Mouse (Mus musculus) limb, embryonic 12.5 days (tissue): ENCODE measurements around the gene Dcdc2b. TPM values are rescaled to one million over a fixed set of nuclear protein-coding genes. Genes with fewer than 3 reads are reported as not detected.
A peak's percentile ranks its signal among the peaks of the same experiment; 100 is the strongest.

Source experiments
- ATAC-seq: fragments of 200-750 bp; cut with Nextera tagmentation; 2 replicates; pipeline ENCODE4 v1.8.0; 2017; ENCODE audit warnings: low read depth, moderate TSS enrichment; ENCODE audit not compliant: insufficient number of reproducible peaks, insufficient read depth, low FRiP score, low TSS enrichment
- H3K27ac ChIP-seq: fragments of 300-500 bp; sonication (generic); 2 replicates; pipeline ENCODE4 v1.5.1; 2016; ENCODE audit warnings: mild to moderate bottlenecking, moderate library complexity
- H3K27me3 ChIP-seq: fragments of 300-500 bp; sonication (generic); 2 replicates; pipeline ENCODE4 v1.6.1; 2016; ENCODE audit warnings: mild to moderate bottlenecking, moderate library complexity
- H3K36me3 ChIP-seq: fragments of 300-500 bp; sonication (generic); 2 replicates; pipeline ENCODE4 v1.6.1; 2016; ENCODE audit warnings: mild to moderate bottlenecking, moderate library complexity
- H3K4me1 ChIP-seq: fragments of 300-500 bp; sonication (generic); replicated peaks from 2 replicates; pipeline ENCODE4 v1.6.1; 2016
- H3K4me2 ChIP-seq: fragments of 300-500 bp; sonication (generic); 2 replicates; pipeline ENCODE4 v1.6.1; 2016; ENCODE audit warnings: mild to moderate bottlenecking, moderate library complexity
- H3K4me3 ChIP-seq: fragments of 300-500 bp; sonication (generic); replicated peaks from 2 replicates; pipeline ENCODE4 v1.5.1; 2016; ENCODE audit warnings: mild to moderate bottlenecking
- H3K9ac ChIP-seq: fragments of 300-500 bp; sonication (generic); replicated peaks from 2 replicates; pipeline ENCODE4 v1.6.1; 2016; ENCODE audit warnings: mild to moderate bottlenecking, moderate library complexity
- H3K9me3 ChIP-seq: fragments of 300-500 bp; sonication (generic); 2 replicates; pipeline ENCODE4 v1.6.1; 2016; ENCODE audit warnings: mild to moderate bottlenecking, moderate library complexity
- WGBS: fragments of 180-500 bp; shearing (Covaris S2); methylation state at CpG from one replicate; pipeline ENCODE4 v1.1.7; 2016; 5-methylcytosine and 5-hydroxymethylcytosine counted together
- polyA plus RNA-seq: library from polyadenylated mRNA; unstranded; fragments of >200 nt; fragmentation: Nextera tagmentation; extraction: Ambion mirVana; gene quantifications from 2 replicates; pipeline ENCODE4 v1.2.1, GENCODE M21; 2016

Dcdc2b gene
- polyA plus RNA-seq, 1 experiment from 2014 or later, result 2.7 TPM

DNA sequence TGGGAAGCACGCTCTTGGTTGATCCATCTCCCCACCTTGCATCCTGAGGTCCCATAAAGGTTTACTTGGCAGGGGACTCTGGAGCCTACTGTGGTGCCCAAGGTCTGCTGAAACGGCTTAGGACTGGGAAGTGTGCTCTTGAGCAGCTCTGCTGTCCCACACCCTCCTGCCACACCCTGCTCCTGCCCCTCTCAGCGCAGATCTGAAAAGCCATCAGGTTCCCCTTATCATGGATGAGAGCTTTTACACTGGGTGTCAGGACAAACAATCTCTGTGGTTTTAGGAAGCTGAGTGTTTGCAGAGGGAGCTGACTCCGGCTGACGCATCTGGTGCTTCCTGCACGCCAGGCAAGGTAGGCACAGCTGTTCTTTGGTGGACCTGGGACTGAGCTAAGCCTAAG lies 19.8 kb upstream of the Dcdc2b start:
- Histone ChIP-seq H3K4me2 (no peak overlapping the region), H3K4me1 (peaks cover 9% of the 10 kb centered on the region), H3K27me3 (no peaks in the 10 kb centered on the region), H3K36me3 (peaks cover 98% of the 10 kb centered on the region), H3K27ac (no peak overlapping the region), H3K9me3 (no peaks in the 10 kb centered on the region), H3K9ac (no peak overlapping the region), H3K4me3 (no peak overlapping the region)
- WGBS, result 97% methylated on average over 6 of the region's 6 CpGs
- ATAC-seq, result no peak

DNA sequence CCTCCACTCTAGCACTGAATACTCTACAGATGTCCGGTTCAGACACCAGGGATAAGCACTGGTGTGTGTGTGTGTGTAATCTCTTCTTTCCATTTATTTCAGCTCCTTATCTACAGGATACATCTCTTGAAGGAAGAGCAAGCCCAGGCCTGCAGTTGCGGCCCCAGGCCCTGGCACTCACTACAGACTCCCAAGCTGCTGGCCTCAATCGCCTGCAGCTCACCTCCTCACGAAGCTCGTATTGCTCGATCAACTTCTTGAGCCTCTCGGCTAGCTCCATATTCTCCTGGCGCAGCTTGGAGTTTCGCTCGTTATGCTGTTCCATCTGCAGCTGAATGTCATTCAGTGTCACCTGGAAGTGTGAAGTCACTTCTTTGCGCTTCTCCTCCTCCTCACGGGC lies 17.8 kb upstream of the Dcdc2b start:
- ATAC-seq, result no peak
- no peak overlapping the region for H3K27ac ChIP-seq
- no peaks in the 10 kb centered on the region for H3K27me3 ChIP-seq
- peaks cover 100% of the 10 kb centered on the region for H3K36me3 ChIP-seq
- WGBS, result 89% methylated on average over 12 of the region's 12 CpGs
- no peak overlapping the region for H3K4me3 ChIP-seq
- no peak overlapping the region for H3K4me2 ChIP-seq
- H3K9me3 ChIP-seq, result no peaks in the 10 kb centered on the region
- H3K9ac ChIP-seq, result no peak overlapping the region
- H3K4me1 ChIP-seq, result no peaks in the 10 kb centered on the region

DNA sequence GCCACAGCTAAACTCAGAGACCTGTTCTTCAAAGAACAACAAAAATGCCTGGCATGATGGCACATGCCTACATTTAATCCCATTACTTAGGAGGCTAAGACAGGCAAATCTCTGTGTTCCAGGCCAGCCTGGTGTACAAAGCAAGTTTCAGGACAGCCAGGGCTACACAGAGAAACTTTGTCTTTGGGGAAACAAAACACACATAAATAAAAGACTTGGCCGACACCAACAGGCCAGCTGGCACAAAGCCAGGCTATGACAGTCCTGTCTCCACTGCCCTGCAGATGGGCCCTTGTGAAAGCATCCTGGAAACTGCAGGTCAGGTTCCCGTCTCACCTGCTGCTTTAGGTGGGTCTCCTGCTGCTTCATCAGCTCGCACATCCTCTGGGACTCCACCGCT lies 16.9 kb upstream of the Dcdc2b start:
- Histone ChIP-seq H3K4me1 (no peaks in the 10 kb centered on the region; the same call in 1 of the 2 replicates), H3K27ac (no peak overlapping the region), H3K9ac (no peak overlapping the region), H3K9me3 (no peaks in the 10 kb centered on the region), H3K4me3 (no peak overlapping the region), H3K4me2 (no peak overlapping the region), H3K36me3 (peaks cover 100% of the 10 kb centered on the region), H3K27me3 (no peaks in the 10 kb centered on the region)
- 86% methylated on average over 4 of the region's 4 CpGs for WGBS
- no peak for ATAC-seq

GRCm38 (mm10) chr4:129626035-129626434 lies 12.0 kb upstream of the Dcdc2b start:
- Histone ChIP-seq H3K9me3 (no peaks in the 10 kb centered on the region), H3K9ac (no peak overlapping the region), H3K4me3 (no peak overlapping the region), H3K4me1 (peaks cover 32% of the 10 kb centered on the region), H3K36me3 (peaks cover 57% of the 10 kb centered on the region), H3K27me3 (no peaks in the 10 kb centered on the region), H3K27ac (no peak overlapping the region; the same call in 1 of the 2 replicates), H3K4me2 (no peak overlapping the region)
- WGBS, result 75% methylated on average over 6 of the region's 6 CpGs
- no peak for ATAC-seq

DNA sequence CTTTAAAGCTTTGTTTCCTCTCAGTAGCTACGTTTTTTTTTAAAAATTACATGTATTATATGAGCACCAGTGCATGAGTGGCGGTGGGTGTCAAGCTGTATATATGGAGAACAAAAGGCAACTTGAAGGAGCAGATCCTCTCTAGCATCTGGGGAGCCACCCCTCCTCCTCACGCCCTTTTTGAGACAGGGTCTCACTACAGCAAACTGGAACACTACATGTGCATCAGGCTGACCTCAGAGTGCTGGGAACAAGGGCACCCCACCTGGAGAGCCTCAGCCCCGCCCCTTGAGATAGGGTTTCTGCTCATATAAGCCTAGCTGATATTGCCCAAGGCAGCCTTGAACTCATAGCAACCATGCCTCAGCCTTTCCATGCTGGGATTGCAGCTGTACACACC lies 11.4 kb upstream of the Dcdc2b start:
- peak overlapping the region; percentile 70 for H3K4me2 ChIP-seq

GRCm38 (mm10) chr4:129625029-129625370 lies 10.9 kb upstream of the Dcdc2b start:
- Histone ChIP-seq H3K4me1 (peaks cover 32% of the 10 kb centered on the region), H3K27ac (peak overlapping the region; percentile 91), H3K27me3 (no peaks in the 10 kb centered on the region), H3K4me2 (peak overlapping the region; percentile 70), H3K36me3 (peaks cover 52% of the 10 kb centered on the region), H3K4me3 (peak overlapping the region; percentile 63), H3K9ac (peak overlapping the region; percentile 73), H3K9me3 (no peaks in the 10 kb centered on the region)
- WGBS, result 2% methylated on average over 6 of the region's 6 CpGs
- no peak; the same call in 1 of the 2 replicates for ATAC-seq

More for the DNA sequence above, 11.4 kb upstream of the Dcdc2b start:
- H3K27me3 ChIP-seq, result no peaks in the 10 kb centered on the region
- peaks cover 57% of the 10 kb centered on the region for H3K36me3 ChIP-seq
- no peaks in the 10 kb centered on the region for H3K9me3 ChIP-seq
- WGBS, result 48% methylated on average over 4 of the region's 4 CpGs
- H3K27ac ChIP-seq, result peak overlapping the region; percentile 91; the same call in 1 of the 2 replicates
- no peak for ATAC-seq
- peaks cover 32% of the 10 kb centered on the region for H3K4me1 ChIP-seq
- no peak overlapping the region for H3K9ac ChIP-seq
- no peak overlapping the region for H3K4me3 ChIP-seq

DNA sequence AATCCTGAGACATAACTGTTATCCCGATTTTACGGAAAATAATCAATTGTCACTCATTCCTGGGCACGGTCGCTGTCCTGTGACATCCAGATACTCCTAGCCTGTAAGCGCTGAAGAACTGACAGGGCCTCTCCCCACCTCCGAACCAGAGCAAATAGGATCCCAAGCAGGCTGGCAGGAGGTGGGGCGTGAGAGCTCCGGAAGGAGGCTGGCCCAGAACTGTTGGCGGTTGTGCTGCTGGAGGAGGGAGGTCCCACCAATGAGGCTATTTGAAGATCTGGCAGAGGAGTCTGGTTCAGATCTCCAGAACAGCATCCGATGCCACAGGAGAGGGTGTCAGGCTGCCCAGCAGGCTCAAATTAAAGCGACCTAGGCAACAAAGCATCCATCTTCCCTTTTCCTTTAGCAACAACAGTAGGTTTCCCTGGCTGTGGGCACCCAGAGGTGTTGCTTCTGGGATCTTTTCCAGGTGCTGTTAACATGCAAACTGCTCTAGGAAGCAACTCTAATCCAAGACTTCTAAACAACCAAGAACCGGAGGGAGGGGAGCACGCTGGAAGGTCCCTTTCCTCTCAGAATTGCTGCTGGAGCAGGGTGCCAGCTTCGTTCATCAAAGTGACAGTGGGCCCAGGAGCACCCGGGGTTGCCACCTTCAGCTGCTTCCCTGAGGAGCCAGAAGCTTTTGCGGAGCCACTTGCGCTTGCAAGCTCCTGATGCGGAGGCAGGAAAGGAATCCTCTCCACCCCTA lies 10.4 kb upstream of the Dcdc2b start:
- peak overlapping the region; percentile 63 for H3K4me3 ChIP-seq
- ATAC-seq, result peak; percentile 82
- H3K27me3 ChIP-seq, result no peaks in the 10 kb centered on the region
- peak overlapping the region; percentile 70 for H3K4me2 ChIP-seq
- H3K36me3 ChIP-seq, result peaks cover 46% of the 10 kb centered on the region
- H3K9me3 ChIP-seq, result no peaks in the 10 kb centered on the region
- 2% methylated on average over 18 of the region's 18 CpGs for WGBS
- peaks cover 32% of the 10 kb centered on the region for H3K4me1 ChIP-seq
- peak overlapping the region; percentile 73 for H3K9ac ChIP-seq
- peak overlapping the region; percentile 91 for H3K27ac ChIP-seq

DNA sequence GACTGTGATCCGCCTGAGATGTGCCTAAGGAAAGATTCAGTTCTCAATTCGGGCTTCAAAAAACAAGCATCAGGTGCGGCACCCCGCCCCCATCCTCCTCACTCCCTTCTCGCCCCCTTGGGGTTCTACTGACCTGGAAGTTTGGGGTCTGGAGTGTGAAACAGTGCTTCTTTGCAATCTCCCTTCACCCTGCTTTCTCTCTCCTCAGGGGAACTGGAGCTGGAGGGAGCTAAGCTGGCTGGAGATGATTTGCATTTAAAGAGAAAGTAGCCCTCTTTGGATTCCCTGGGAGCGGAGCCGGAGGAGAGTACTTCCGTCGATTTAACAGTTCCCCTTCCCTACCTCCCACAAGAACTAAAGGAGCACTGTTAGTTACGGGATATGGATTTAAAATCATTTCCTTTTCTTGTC lies 9.6 kb upstream of the Dcdc2b start, which contains the start of gene Ccdc28b:
Gene Ccdc28b (minus strand): TSS at position 267 of the 411 bp plus-strand sequence.
- no peak for ATAC-seq
- Histone ChIP-seq H3K4me3 (peak within 1 kb of the TSS; percentile 63), H3K9me3 (no peaks in the 10 kb centered on the region), H3K4me1 (peaks cover 32% of the 10 kb centered on the region), H3K9ac (peak within 1 kb of the TSS; percentile 73), H3K27ac (peak within 1 kb of the TSS; percentile 91), H3K4me2 (peak within 1 kb of the TSS; percentile 70), H3K27me3 (no peaks in the 10 kb centered on the region), H3K36me3 (peaks cover 39% of the 10 kb centered on the region)
- WGBS, result 0% methylated on average over 10 of the region's 10 CpGs

DNA sequence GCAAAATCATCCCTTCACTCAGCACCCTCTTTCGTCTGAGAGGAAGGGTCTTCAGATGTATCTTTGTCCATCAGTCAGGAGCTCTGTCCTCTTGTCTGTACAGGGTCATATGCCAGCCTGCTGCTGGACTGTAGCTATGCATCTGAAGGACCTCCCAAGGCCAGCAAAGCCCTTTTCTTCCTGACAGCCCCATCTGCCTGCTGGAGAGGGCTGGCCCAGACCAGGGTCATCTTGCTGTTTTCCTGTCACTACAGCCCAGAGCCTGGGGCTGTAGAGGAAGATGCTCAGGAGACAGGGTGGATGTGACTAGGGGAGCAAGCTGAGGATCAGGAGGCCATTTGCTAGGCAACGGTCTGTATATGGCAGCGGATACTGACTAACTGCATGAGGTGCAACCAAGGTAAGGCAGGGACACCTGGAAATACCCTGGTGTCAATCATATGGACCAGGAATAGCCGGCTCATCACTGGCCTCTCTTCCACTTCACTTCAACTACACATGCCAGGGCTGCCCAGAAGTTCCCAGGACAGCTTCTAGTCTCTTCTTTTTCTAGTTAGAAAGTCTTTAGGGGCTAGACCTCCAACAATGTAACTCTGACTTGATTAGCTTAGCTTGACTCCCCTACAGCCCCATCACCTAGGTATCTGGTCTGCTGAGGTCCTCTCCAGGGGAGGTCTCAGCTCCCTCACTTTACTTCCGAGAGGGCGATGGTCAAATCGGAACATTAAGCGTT lies 8.9 kb upstream of the Dcdc2b start:
- ATAC-seq, result no peak
- Histone ChIP-seq H3K4me3 (peak overlapping the region; percentile 63), H3K27me3 (no peaks in the 10 kb centered on the region), H3K27ac (peak overlapping the region; percentile 91), H3K4me1 (peaks cover 38% of the 10 kb centered on the region), H3K36me3 (peaks cover 31% of the 10 kb centered on the region), H3K4me2 (peak overlapping the region; percentile 70), H3K9me3 (no peaks in the 10 kb centered on the region), H3K9ac (peak overlapping the region; percentile 73)
- 24% methylated on average over 8 of the region's 8 CpGs for WGBS

GRCm38 (mm10) chr4:129622120-129622802 lies 8.2 kb upstream of the Dcdc2b start:
- ATAC-seq, result no peak
- H3K9ac ChIP-seq, result peak overlapping the region; percentile 73; the same call in 1 of the 2 replicates
- H3K4me2 ChIP-seq, result peak overlapping the region; percentile 70
- peak overlapping the region; percentile 63 for H3K4me3 ChIP-seq
- peaks cover 40% of the 10 kb centered on the region for H3K4me1 ChIP-seq
- 80% methylated on average over 11 of the region's 11 CpGs for WGBS
- H3K27me3 ChIP-seq, result no peaks in the 10 kb centered on the region
- no peak overlapping the region for H3K27ac ChIP-seq
- H3K9me3 ChIP-seq, result no peaks in the 10 kb centered on the region
- H3K36me3 ChIP-seq, result peaks cover 26% of the 10 kb centered on the region

- Histone ChIP-seq H3K27me3 (no peaks in the 10 kb centered on the region), H3K36me3 (peaks cover 26% of the 10 kb centered on the region), H3K4me3 (no peak overlapping the region), H3K27ac (no peak overlapping the region), H3K9me3 (no peaks in the 10 kb centered on the region), H3K9ac (no peak overlapping the region), H3K4me1 (peaks cover 40% of the 10 kb centered on the region), H3K4me2 (no peak overlapping the region)
- ATAC-seq, result no peak
- 78% methylated on average over 8 of the region's 8 CpGs for WGBS
These were observed 7.3 kb upstream of the Dcdc2b start for GRCm38 (mm10) chr4:129621283-129621841.
